Mouse (Mus musculus): ENCODE results near the gene Gpatch8. TPM values are rescaled to one million over a fixed set of nuclear protein-coding genes. Genes with fewer than 3 reads are reported as not detected.
A peak's percentile ranks its signal among the peaks of the same experiment; 100 is the strongest.

Gpatch8 gene
- total and polyA plus RNA-seq, 2 experiments from 2014 or later = 24.8 to 53.3 TPM

DNA sequence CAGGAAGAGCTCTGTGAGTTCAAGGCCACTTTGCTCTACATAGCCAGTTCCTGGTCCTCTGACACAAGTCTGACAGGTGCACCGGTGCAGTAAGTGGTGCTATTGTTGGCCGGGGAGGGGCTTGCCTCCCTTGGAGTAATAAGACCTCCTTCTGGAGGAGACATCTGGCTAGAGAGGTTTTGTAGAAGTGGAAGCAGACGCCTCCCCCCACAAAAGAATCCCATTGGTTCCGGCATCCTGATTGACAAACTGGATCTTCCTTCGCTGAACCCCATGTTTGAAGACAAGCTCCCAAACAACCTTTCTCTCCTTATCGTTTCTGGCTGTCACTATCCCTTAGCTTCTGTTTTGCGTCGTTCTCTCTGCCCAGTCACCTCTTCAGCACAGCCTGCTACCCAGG, 107.9 kb downstream of the Gpatch8 start:
- TF ChIP-seq CTCF (IDR thresholded peaks at IDR 0.05) = no peak
- WGBS = 6% methylated on average over 8 of the region's 8 CpGs
- ATAC-seq (ENCODE audit: low FRiP score) (no peak), DNase-seq (ENCODE audit: low spot score) (peak; percentile 35)
- Histone ChIP-seq H3K9me3 (ENCODE audit: low read length) (no peaks in the 10 kb centered on the region), H3K4me2 (ENCODE audit: low read depth, low read length, poor library complexity, severe bottlenecking) (peak overlapping the region; percentile 89), H3K27ac (ENCODE audit: low read depth, low read length) (peak overlapping the region; percentile 98), H3K4me3 (ENCODE audit: low read depth, low read length) (no peak overlapping the region), H3K4me1 (ENCODE audit: insufficient read depth, low read length) (peaks cover 20% of the 10 kb centered on the region), H3K27me3 (ENCODE audit: insufficient read depth, low read length) (no peaks in the 10 kb centered on the region), H3K36me3 (ENCODE audit: insufficient read depth, low read length) (no peaks in the 10 kb centered on the region; the same call in 1 of the 2 replicates), H3K9ac (replicated peaks; ENCODE audit: low read length, poor library complexity, severe bottlenecking) (no peak overlapping the region)

DNA sequence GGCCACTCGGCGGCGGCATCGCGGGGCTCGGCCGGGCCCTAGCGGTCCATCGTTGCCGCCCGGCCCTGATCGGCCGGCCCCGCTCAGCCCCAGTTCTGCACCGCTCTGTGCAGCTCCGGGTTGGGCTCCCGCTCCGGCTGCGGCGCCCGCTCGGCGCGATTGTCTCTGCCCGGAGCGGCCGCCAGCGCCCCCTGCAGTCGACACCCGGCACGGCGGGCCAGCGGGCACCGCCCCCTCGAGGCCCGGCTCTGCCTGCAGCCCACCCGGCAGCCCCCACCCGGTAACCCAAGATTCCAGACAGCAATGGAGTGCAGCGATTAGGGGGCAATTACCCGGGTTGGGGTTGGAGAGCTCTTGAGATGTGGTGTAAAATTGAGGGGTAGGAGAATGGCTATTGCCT, 108.7 kb downstream of the Gpatch8 start, which contains the start of gene Fam171a2:
Gene Fam171a2, minus strand, starts transcription at position 186 of the 400 bp plus-strand sequence.
- peak within 1 kb of the TSS; percentile 95 for H3K4me3 ChIP-seq (ENCODE audit: low read depth, low read length)
- peak; percentile 77 for TF ChIP-seq CTCF (IDR thresholded peaks at IDR 0.05)
- peaks cover 20% of the 10 kb centered on the region for H3K4me1 ChIP-seq (ENCODE audit: insufficient read depth, low read length)
- no peaks in the 10 kb centered on the region for H3K27me3 ChIP-seq (ENCODE audit: insufficient read depth, low read length)
- H3K36me3 ChIP-seq (ENCODE audit: insufficient read depth, low read length) = peaks cover 5% of the 10 kb centered on the region
- ATAC-seq (ENCODE audit: low FRiP score) (peak; percentile 79), DNase-seq (ENCODE audit: low spot score) (peak; percentile 80)
- H3K27ac ChIP-seq (ENCODE audit: low read depth, low read length) = peak within 1 kb of the TSS; percentile 98
- WGBS = under 1% methylated on average over 36 of the region's 40 CpGs
- peak within 1 kb of the TSS; percentile 94 for H3K9ac ChIP-seq (replicated peaks; ENCODE audit: low read length, poor library complexity, severe bottlenecking)
- peak within 1 kb of the TSS; percentile 89 for H3K4me2 ChIP-seq (ENCODE audit: low read depth, low read length, poor library complexity, severe bottlenecking)
- no peaks in the 10 kb centered on the region for H3K9me3 ChIP-seq (ENCODE audit: low read length)

DNA sequence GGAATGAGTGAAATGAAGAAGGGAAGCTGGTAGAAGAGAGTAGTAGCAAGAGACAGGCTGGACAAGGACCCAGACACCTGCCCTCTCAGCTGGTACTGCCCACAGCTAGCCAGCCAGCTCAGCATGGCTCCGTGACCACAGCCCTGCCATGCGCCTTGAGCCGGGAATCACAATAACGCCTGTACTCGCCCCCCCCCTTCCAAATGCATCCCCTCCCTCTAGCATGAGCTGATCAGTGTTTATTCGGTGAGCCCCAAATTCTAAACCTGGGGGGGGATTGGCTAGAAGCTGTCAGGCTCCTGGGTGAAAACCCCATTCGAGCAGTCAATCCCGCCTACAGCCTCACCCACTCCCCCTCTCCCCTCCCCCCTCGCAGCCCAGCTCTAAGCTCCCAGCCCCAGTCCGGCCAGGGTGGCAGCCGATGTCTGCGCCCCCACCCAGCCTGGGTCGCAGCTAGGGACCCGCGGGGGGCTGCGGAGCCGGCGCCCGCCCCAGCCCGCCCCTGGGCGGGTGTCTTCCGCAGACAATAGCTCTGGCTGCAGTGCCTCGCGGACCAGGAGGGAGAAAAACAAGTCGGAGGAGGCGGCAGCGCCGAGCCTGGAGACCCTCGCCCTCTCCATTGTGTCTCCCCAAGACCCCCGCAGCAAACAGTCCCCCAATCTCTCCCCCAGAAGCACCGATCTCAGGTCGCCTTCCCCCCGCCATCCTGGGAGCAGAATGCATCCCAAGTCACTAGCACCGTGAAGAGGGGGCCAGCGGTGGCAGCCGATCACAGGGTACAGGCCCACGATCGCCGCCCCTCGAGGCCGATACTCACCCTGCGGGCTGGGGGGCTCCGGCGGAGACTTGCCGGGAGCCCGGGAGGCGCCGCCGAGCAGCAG, 109.4 kb downstream of the Gpatch8 start:
- H3K9ac ChIP-seq (replicated peaks; ENCODE audit: low read length, poor library complexity, severe bottlenecking) = peak overlapping the region; percentile 94
- H3K9me3 ChIP-seq (ENCODE audit: low read length) = no peaks in the 10 kb centered on the region
- no peak for TF ChIP-seq CTCF (IDR thresholded peaks at IDR 0.05)
- peak overlapping the region; percentile 89 for H3K4me2 ChIP-seq (ENCODE audit: low read depth, low read length, poor library complexity, severe bottlenecking)
- H3K4me1 ChIP-seq (ENCODE audit: insufficient read depth, low read length) = peaks cover 20% of the 10 kb centered on the region
- H3K27ac ChIP-seq (ENCODE audit: low read depth, low read length) = peak overlapping the region; percentile 98
- peak overlapping the region; percentile 95 for H3K4me3 ChIP-seq (ENCODE audit: low read depth, low read length)
- peak; percentile 72 for DNase-seq (ENCODE audit: low spot score)
- ATAC-seq (ENCODE audit: low FRiP score) = peak; percentile 67
- H3K27me3 ChIP-seq (ENCODE audit: insufficient read depth, low read length) = no peaks in the 10 kb centered on the region
- H3K36me3 ChIP-seq (ENCODE audit: insufficient read depth, low read length) = peaks cover 9% of the 10 kb centered on the region
- under 1% methylated on average over 39 of the region's 49 CpGs for WGBS

DNA sequence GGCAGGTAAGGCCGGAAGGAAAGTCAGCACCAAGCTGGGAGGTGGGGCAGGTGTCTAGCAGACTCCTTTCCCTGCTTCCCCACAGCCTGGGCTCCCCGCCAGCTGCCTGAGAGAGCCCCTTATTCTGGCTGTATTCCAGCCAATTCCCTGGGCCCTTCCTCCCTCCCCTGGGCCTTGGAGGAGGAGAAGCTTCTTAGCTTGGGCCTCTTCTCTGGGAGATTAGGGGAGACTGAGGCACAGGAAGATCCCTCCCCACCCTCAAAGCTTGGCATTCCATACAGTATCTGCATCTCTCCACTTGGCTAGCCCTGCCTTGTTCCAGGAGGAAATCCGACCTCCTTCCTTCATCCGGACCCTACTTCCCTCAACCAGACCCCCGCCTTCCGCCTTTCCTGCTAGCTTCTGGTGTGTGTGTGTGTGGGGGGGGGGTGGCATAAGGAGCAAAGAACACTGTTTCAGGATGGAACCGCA, 110.3 kb downstream of the Gpatch8 start:
- Histone ChIP-seq H3K4me1 (ENCODE audit: insufficient read depth, low read length) (peaks cover 20% of the 10 kb centered on the region), H3K27ac (ENCODE audit: low read depth, low read length) (peak overlapping the region; percentile 98), H3K9ac (replicated peaks; ENCODE audit: low read length, poor library complexity, severe bottlenecking) (peak overlapping the region; percentile 94), H3K9me3 (ENCODE audit: low read length) (no peaks in the 10 kb centered on the region), H3K4me3 (ENCODE audit: low read depth, low read length) (peak overlapping the region; percentile 95), H3K27me3 (ENCODE audit: insufficient read depth, low read length) (no peaks in the 10 kb centered on the region), H3K4me2 (ENCODE audit: low read depth, low read length, poor library complexity, severe bottlenecking) (peak overlapping the region; percentile 89), H3K36me3 (ENCODE audit: insufficient read depth, low read length) (peaks cover 14% of the 10 kb centered on the region)
- peak; percentile 75 for DNase-seq (ENCODE audit: low spot score)
- ATAC-seq (ENCODE audit: low FRiP score) = no peak
- TF ChIP-seq CTCF (IDR thresholded peaks at IDR 0.05) = no peak
- under 1% methylated on average over 7 of the region's 7 CpGs for WGBS

DNA sequence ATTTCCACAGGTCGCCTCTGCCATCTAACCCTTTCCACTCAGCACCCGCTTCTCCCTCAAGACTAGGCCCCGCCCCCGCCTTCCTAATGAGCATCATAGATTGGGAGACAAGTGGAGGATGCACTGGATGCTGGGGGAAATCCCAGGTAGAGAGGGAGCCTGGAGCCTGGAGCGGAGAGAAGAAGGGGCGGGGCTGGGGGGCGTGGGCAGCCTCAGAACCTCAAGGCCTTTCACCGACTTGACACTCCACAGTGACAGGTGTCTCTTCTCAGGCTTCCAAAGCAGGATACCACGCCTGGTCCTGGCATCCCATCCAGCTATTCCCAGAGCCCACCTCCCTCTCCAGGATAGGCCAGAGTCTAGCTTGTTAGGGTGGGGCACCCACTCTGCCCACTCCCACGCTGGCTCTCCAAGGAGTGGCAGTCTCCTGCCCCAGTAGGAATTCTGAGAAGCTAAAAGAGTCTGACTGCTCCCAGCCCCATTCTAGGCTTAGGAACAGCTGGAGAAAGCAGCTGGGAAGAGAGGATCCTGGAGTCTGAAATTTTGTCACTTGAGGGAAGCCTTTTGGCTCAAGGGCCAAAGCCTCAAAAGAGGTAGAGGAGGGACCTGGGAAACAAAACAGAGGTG, 110.8 kb downstream of the Gpatch8 start:
- peak; percentile 47 for DNase-seq (ENCODE audit: low spot score)
- peak overlapping the region; percentile 94 for H3K9ac ChIP-seq (replicated peaks; ENCODE audit: low read length, poor library complexity, severe bottlenecking)
- ATAC-seq (ENCODE audit: low FRiP score) = no peak
- peak overlapping the region; percentile 95 for H3K4me3 ChIP-seq (ENCODE audit: low read depth, low read length)
- WGBS = 13% methylated on average over 9 of the region's 10 CpGs
- H3K36me3 ChIP-seq (ENCODE audit: insufficient read depth, low read length) = peaks cover 18% of the 10 kb centered on the region
- peak overlapping the region; percentile 98 for H3K27ac ChIP-seq (ENCODE audit: low read depth, low read length)
- no peak for TF ChIP-seq CTCF (IDR thresholded peaks at IDR 0.05)
- H3K27me3 ChIP-seq (ENCODE audit: insufficient read depth, low read length) = no peaks in the 10 kb centered on the region
- H3K4me2 ChIP-seq (ENCODE audit: low read depth, low read length, poor library complexity, severe bottlenecking) = peak overlapping the region; percentile 89
- H3K9me3 ChIP-seq (ENCODE audit: low read length) = no peaks in the 10 kb centered on the region
- H3K4me1 ChIP-seq (ENCODE audit: insufficient read depth, low read length) = peaks cover 20% of the 10 kb centered on the region
